Mouse (Mus musculus) lung, adult 2 months (tissue): ENCODE data around the gene Slc38a1. TPM values are rescaled to one million over a fixed set of nuclear protein-coding genes. Genes with fewer than 3 reads are reported as not detected.

Experiments used
- DNase-seq: peaks from one replicate; pipeline ENCODE4 v3.0.0; 2022
- H3K4me1 ChIP-seq: fragments of 200-500 bp; 2 replicates; pipeline ENCODE4 v1.6.1; 2011; ENCODE audit warnings: low read length; ENCODE audit not compliant: control insufficient read depth, insufficient read depth
- H3K4me3 ChIP-seq: fragments of 200-500 bp; replicated peaks from 2 replicates; pipeline ENCODE3; 2011; ENCODE audit warnings: low read depth, mild to moderate bottlenecking, control low read depth, low read length; ENCODE audit errors: extremely low read depth
- CTCF ChIP-seq: fragments of 200-500 bp; IDR thresholded peaks from 2 replicates; pipeline ENCODE4 v1.5.1; 2011; ENCODE audit warnings: mild to moderate bottlenecking, low read length, control low read depth; ENCODE audit not compliant: insufficient read depth
- POLR2A ChIP-seq: fragments of 200-500 bp; IDR thresholded peaks from 2 replicates; pipeline ENCODE4 v1.6.1; 2011; ENCODE audit warnings: low read depth, mild to moderate bottlenecking, control low read depth, low read length, borderline replicate concordance; ENCODE audit errors: extremely low read depth
- WGBS: fragments of 180-500 bp; shearing (Covaris S2); methylation state at CpG from one replicate; pipeline ENCODE4 v1.1.7; 2018; 5-methylcytosine and 5-hydroxymethylcytosine counted together
- polyA plus RNA-seq: library from polyadenylated mRNA; depleted of rRNA; stranded (reverse); fragments of >200 nt; gene quantifications from 2 replicates; pipeline ENCODE4 v1.2.3, GENCODE M21; 2012

Slc38a1 gene
- polyA plus RNA-seq, 1 experiment: 19.9 TPM

GRCm38 (mm10) chr15:96598888-96599578 is 43.7 kb downstream of the Slc38a1 start:
- no peaks in the 10 kb centered on the region for H3K4me1 ChIP-seq
- TF ChIP-seq POLR2A (no peak), CTCF (no peak)
- DNase-seq: peak; percentile 28
- WGBS: 35% methylated on average over 11 of the region's 11 CpGs
- H3K4me3 ChIP-seq: no peak overlapping the region

- DNase-seq: no peak
- H3K4me1 ChIP-seq: no peaks in the 10 kb centered on the region
- H3K4me3 ChIP-seq: no peak overlapping the region
- 92% methylated on average over 9 of the region's 9 CpGs for WGBS
- TF ChIP-seq CTCF (no peak), POLR2A (no peak)
Measured at GRCm38 (mm10) chr15:96597116-96597515, 45.6 kb downstream of the Slc38a1 start.

GRCm38 (mm10) chr15:96594316-96594715 is 48.4 kb downstream of the Slc38a1 start:
- DNase-seq: no peak
- 82% methylated on average over 7 of the region's 7 CpGs for WGBS
- Histone ChIP-seq H3K4me3 (no peak overlapping the region), H3K4me1 (no peaks in the 10 kb centered on the region)
- no peak for TF ChIP-seq POLR2A
- no peak for TF ChIP-seq CTCF

- Histone ChIP-seq H3K4me3 (no peak overlapping the region), H3K4me1 (no peaks in the 10 kb centered on the region)
- DNase-seq: no peak
- TF ChIP-seq POLR2A (no peak), CTCF (no peak)
- WGBS: 40% methylated on average over 7 of the region's 7 CpGs
Measured at GRCm38 (mm10) chr15:96593866-96594265, 48.8 kb downstream of the Slc38a1 start.

- Histone ChIP-seq H3K4me1 (no peaks in the 10 kb centered on the region), H3K4me3 (no peak overlapping the region)
- TF ChIP-seq CTCF: no peak
- TF ChIP-seq POLR2A: no peak
- 55% methylated on average over 6 of the region's 6 CpGs for WGBS
- no peak for DNase-seq
Measured at GRCm38 (mm10) chr15:96593457-96593856, 49.3 kb downstream of the Slc38a1 start.

- no peak for DNase-seq
- WGBS: 71% methylated on average over 13 of the region's 13 CpGs
- no peaks in the 10 kb centered on the region for H3K4me1 ChIP-seq
- no peak for TF ChIP-seq POLR2A
- no peak for TF ChIP-seq CTCF
- no peak overlapping the region for H3K4me3 ChIP-seq
Measured at GRCm38 (mm10) chr15:96592976-96593375, 49.7 kb downstream of the Slc38a1 start.

- no peak for DNase-seq
- no peak for TF ChIP-seq CTCF
- no peak for TF ChIP-seq POLR2A
- H3K4me3 ChIP-seq: no peak overlapping the region
- 59% methylated on average over 10 of the region's 10 CpGs for WGBS
- H3K4me1 ChIP-seq: no peaks in the 10 kb centered on the region
Measured at GRCm38 (mm10) chr15:96591876-96592417, 50.8 kb downstream of the Slc38a1 start.

GRCm38 (mm10) chr15:96588996-96589657 is 53.6 kb downstream of the Slc38a1 start:
- Histone ChIP-seq H3K4me3 (no peak overlapping the region), H3K4me1 (no peaks in the 10 kb centered on the region)
- DNase-seq: no peak
- WGBS: 85% methylated on average over 9 of the region's 9 CpGs
- no peak for TF ChIP-seq CTCF
- no peak for TF ChIP-seq POLR2A

- Histone ChIP-seq H3K4me1 (no peaks in the 10 kb centered on the region; the same call in 1 of the 2 replicates), H3K4me3 (no peak overlapping the region)
- TF ChIP-seq CTCF: no peak
- TF ChIP-seq POLR2A: no peak
- WGBS: 84% methylated on average over 8 of the region's 8 CpGs
- DNase-seq: no peak
Measured at GRCm38 (mm10) chr15:96587998-96588397, 54.7 kb downstream of the Slc38a1 start.
